Mouse (Mus musculus) embryonic facial prominence, embryonic 15.5 days (tissue): ENCODE measurements around the gene Anks1b. TPM values are rescaled to one million over a fixed set of nuclear protein-coding genes. Genes with fewer than 3 reads are reported as not detected.

ENCODE experiments used
- ATAC-seq: fragments of 200-750 bp; cut with Nextera tagmentation; 2 replicates; pipeline ENCODE4 v1.8.0; 2017; ENCODE audit warnings: low read depth, moderate TSS enrichment; ENCODE audit not compliant: insufficient number of reproducible peaks, low FRiP score, low TSS enrichment
- H3K27ac ChIP-seq: fragments of 300-500 bp; sonication (generic); replicated peaks from 2 replicates; pipeline ENCODE4 v1.5.1; 2015; ENCODE audit warnings: mild to moderate bottlenecking, inconsistent platforms
- H3K27me3 ChIP-seq: fragments of 300-500 bp; sonication (generic); 2 replicates; pipeline ENCODE4 v1.6.1; 2015; ENCODE audit warnings: inconsistent platforms
- H3K36me3 ChIP-seq: fragments of 300-500 bp; sonication (generic); 2 replicates; pipeline ENCODE4 v1.6.1; 2015; ENCODE audit warnings: mild to moderate bottlenecking, inconsistent platforms
- H3K4me1 ChIP-seq: fragments of 300-500 bp; sonication (generic); 2 replicates; pipeline ENCODE4 v1.6.1; 2015; ENCODE audit warnings: inconsistent platforms
- H3K4me2 ChIP-seq: fragments of 300-500 bp; sonication (generic); replicated peaks from 2 replicates; pipeline ENCODE4 v1.6.1; 2015; ENCODE audit warnings: mild to moderate bottlenecking, inconsistent platforms
- H3K4me3 ChIP-seq: fragments of 300-500 bp; sonication (generic); replicated peaks from 2 replicates; pipeline ENCODE4 v1.5.1; 2015; ENCODE audit warnings: mild to moderate bottlenecking, inconsistent platforms
- H3K9ac ChIP-seq: fragments of 300-500 bp; sonication (generic); 2 replicates; pipeline ENCODE4 v1.6.1; 2015; ENCODE audit warnings: inconsistent platforms
- H3K9me3 ChIP-seq: fragments of 300-500 bp; sonication (generic); replicated peaks from 2 replicates; pipeline ENCODE4 v1.6.1; 2016; ENCODE audit warnings: inconsistent platforms
- WGBS: fragments of 180-500 bp; shearing (Covaris S2); methylation state at CpG from one replicate; pipeline ENCODE4 v1.1.7; 2015; 5-methylcytosine and 5-hydroxymethylcytosine counted together
- polyA plus RNA-seq: library from polyadenylated mRNA; unstranded; fragments of >200 nt; fragmentation: Nextera tagmentation; extraction: Ambion mirVana; gene quantifications from 2 replicates; pipeline ENCODE4 v1.2.1, GENCODE M21; 2015

The Anks1b gene
- polyA plus RNA-seq, 1 experiment from 2014 or later: 2.0 TPM

DNA sequence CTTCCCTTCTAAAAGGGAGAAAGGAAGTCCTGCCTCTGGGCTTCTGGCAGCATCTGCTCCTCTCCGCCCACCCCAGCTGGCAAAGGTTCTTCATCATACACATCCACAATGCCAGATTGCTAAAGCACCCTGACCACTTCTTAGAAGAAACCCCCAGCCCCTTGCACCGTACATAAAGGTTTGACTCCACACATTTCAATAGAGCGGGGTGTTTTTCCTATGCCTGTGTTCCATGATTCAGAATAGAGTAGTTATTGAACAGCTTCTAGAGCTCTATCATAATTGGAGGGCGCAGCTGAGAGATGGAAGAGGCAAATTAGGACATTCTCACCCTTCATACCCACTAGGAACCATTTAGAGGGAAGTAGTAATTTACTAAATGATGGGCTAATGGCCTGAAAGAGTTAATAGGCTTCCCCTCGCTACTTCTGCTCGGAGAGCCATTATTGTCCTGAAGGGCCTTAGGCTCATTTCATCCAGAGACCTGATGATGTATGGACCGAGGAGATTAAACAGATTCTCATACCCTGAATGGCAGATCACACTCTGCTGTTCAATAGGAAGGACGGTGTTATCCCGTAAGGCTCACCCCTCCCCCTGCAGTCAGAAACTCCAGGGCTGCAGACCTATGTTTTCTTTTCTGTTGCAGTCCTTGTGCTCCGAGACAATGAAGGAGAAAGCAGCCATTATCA, 945.1 kb downstream of the Anks1b start:
- 40% methylated on average over 10 of the region's 10 CpGs for WGBS

DNA sequence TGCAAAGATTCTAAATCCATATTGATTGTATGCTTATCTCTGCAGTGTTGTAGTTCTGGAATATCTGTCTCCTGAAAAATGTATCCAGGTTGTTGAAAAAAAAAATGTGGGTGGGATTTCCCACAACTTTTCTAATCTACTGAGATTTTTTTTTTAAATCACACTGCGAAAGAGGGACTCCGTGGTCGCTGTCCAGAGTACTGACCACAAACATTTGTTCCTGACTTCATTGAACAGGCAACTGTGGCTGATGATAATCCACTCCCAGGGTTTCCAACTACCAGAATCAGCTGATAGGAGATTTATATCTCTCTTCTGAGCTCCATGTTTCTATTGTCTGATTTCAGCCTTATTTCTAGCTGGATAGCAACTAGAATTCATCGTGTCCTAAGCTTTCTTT, 950.1 kb downstream of the Anks1b start:
- no peak overlapping the region for H3K4me3 ChIP-seq
- H3K9me3 ChIP-seq: no peaks in the 10 kb centered on the region
- ATAC-seq: no peak
- peaks cover 21% of the 10 kb centered on the region for H3K27me3 ChIP-seq
- H3K27ac ChIP-seq: no peak overlapping the region
- WGBS: 9% methylated on average over 4 of the region's 4 CpGs
- no peak overlapping the region for H3K4me2 ChIP-seq
- H3K36me3 ChIP-seq: no peaks in the 10 kb centered on the region
- no peaks in the 10 kb centered on the region for H3K4me1 ChIP-seq
- no peak overlapping the region for H3K9ac ChIP-seq

More for the DNA sequence above, 945.1 kb downstream of the Anks1b start:
- Histone ChIP-seq H3K4me3 (no peak overlapping the region), H3K4me2 (no peak overlapping the region), H3K9me3 (no peaks in the 10 kb centered on the region), H3K27me3 (0 out of 2 replicates have a peak, but pooled peaks cover 4% of the 10 kb centered on the region), H3K4me1 (no peaks in the 10 kb centered on the region), H3K36me3 (no peaks in the 10 kb centered on the region), H3K9ac (no peak overlapping the region), H3K27ac (no peak overlapping the region)
- no peak for ATAC-seq

DNA sequence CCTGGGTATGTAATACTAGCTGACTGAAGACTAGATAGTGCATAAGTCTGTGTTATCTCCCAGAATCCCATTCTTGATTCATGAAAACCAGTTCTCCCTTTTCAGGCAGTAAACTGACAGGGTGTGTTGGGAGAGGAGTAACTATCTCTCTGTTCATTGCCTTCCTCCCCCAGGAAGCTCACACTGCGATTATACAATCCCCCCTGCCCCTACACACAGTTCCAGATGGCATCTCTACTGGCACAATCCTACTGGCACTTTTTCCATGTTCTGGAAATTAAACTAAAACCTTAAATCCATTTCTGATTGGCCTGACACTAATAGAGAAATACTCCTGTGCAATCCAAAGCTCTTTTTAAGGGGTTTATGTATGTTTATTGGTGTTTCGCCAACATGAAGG, 951.4 kb downstream of the Anks1b start:
- H3K4me2 ChIP-seq: no peak overlapping the region
- peaks cover 8% of the 10 kb centered on the region; the same call in 1 of the 2 replicates for H3K4me1 ChIP-seq
- no peak overlapping the region for H3K9ac ChIP-seq
- H3K9me3 ChIP-seq: no peaks in the 10 kb centered on the region
- no peak overlapping the region for H3K27ac ChIP-seq
- ATAC-seq: no peak
- H3K27me3 ChIP-seq: peaks cover 34% of the 10 kb centered on the region
- no peaks in the 10 kb centered on the region for H3K36me3 ChIP-seq
- WGBS: 79% methylated on average over 2 of the region's 2 CpGs
- no peak overlapping the region for H3K4me3 ChIP-seq

DNA sequence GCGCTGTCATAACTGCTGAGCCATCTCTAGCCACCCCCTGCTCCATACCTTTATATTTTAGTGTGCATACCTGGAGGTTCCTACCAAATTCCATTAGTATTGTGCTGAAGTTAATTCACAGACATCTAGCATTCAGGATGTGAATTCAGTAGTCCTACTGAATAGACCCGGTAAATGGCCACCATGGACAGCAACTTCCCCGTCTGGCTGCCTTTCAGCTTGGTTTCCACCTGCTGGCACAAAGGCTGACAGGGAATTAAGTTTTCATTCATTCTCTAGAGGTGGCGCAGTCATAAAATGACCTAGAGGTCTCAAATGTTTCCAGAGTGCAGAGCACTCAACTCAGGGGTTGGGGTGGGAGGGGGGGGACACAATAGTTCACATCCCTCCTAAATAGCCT, 953.6 kb downstream of the Anks1b start:
- H3K4me1 ChIP-seq: peaks cover 10% of the 10 kb centered on the region; the same call in 1 of the 2 replicates
- WGBS: 20% methylated on average over 4 of the region's 4 CpGs
- no peaks in the 10 kb centered on the region for H3K36me3 ChIP-seq
- H3K4me3 ChIP-seq: no peak overlapping the region
- no peaks in the 10 kb centered on the region for H3K9me3 ChIP-seq
- no peak overlapping the region for H3K4me2 ChIP-seq
- ATAC-seq: no peak
- no peak overlapping the region for H3K9ac ChIP-seq
- H3K27me3 ChIP-seq: peaks cover 54% of the 10 kb centered on the region
- no peak overlapping the region for H3K27ac ChIP-seq

DNA sequence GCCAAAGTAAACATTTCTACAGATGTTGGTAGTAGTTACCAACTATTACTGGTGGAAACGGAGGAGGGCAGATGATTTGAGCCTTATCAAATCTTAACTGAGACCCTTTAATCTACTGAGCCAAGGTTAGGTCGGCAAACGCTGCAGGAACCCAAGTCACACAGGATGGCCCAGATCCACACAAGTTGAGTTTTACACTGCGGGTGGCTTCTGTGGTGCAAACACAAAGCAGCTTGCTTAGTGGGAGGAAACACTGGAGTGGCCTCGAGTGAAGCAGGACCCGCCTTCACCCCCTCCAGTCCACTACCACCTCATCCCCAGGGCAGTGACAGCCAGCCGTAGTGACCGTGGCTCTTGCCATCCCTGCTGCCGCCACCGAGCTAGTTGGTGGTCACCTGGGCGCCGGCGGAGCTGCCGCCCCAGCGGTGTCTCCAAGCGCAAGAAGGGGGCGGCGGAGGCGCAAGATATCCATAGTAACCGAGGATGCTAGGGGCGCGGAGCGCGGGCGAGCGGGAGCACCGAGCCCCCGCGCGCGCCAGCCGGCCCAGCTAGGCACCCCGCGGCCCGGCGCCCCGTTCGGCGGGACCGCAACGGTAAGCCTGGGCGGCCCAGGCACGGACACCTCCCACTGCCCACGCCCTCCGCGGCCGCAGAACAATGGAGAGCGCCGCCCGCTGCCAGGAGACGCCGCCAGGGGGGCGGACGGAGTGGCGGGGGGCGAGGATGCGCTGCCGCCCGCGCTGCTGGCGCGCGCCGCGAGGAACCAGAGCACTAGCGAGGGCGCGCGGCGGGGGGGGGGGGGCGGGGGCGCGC, 955.5 kb downstream of the Anks1b start:
- H3K9me3 ChIP-seq: no peaks in the 10 kb centered on the region
- under 1% methylated on average over 57 of the region's 73 CpGs for WGBS
- peak overlapping the region; percentile 52 for H3K4me3 ChIP-seq
- no peak overlapping the region for H3K27ac ChIP-seq
- no peak overlapping the region for H3K9ac ChIP-seq
- H3K36me3 ChIP-seq: no peaks in the 10 kb centered on the region
- peaks cover 10% of the 10 kb centered on the region; the same call in 1 of the 2 replicates for H3K4me1 ChIP-seq
- ATAC-seq: peak; percentile 65; the same call in 1 of the 2 replicates
- H3K27me3 ChIP-seq: peaks cover 63% of the 10 kb centered on the region
- H3K4me2 ChIP-seq: peak overlapping the region; percentile 90

DNA sequence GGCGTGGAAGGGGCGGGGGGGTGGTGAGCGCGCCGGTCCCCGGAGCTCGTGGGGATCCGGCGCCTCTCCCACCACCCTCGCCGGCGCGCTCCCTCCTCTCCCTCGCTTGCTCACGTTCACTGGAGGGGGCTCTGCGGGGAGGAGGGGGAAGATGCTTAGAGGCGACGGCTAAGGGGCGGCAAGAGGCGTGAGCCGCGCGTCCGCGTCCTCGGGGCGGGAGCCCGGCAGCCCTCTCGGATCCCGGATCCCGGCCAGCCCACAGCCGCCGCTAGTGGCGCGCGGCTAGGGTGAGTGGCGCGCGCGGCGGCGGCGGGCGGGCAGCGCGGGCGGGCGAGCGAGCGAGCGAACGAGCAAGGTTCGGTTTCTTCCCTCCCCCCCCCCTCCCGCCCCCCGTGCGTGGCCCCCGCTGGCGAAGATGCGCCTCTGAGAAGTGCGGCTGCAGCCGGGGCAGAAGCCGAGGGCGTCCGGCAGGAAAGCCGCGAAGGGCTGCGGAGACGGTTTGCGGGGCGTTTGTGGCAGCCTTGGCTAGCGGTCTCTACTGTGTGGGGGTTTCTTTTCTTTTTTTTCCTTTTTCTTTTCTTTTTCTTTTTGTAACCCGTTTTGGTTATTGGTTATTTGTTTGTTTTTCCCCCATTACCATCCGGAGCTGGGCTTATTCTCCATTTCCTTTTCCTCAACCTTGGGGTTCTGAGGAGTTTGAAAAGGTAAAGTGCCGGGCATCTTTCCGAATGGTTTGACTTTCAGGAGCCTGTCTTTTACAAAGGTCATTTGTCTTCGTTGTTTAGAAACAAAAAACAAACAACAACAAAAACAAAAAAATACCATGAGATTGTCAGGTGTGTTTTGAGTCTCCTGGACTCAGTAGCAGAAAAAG, 956.3 kb downstream of the Anks1b start:
- H3K27ac ChIP-seq: no peak overlapping the region
- ATAC-seq: peak; percentile 51; the same call in 1 of the 2 replicates
- H3K4me1 ChIP-seq: peaks cover 10% of the 10 kb centered on the region; the same call in 1 of the 2 replicates
- H3K9ac ChIP-seq: no peak overlapping the region
- H3K9me3 ChIP-seq: no peaks in the 10 kb centered on the region
- H3K4me3 ChIP-seq: peak overlapping the region; percentile 52
- WGBS: under 1% methylated on average over 50 of the region's 76 CpGs
- peak overlapping the region; percentile 90 for H3K4me2 ChIP-seq
- no peaks in the 10 kb centered on the region for H3K36me3 ChIP-seq
- peaks cover 63% of the 10 kb centered on the region for H3K27me3 ChIP-seq

DNA sequence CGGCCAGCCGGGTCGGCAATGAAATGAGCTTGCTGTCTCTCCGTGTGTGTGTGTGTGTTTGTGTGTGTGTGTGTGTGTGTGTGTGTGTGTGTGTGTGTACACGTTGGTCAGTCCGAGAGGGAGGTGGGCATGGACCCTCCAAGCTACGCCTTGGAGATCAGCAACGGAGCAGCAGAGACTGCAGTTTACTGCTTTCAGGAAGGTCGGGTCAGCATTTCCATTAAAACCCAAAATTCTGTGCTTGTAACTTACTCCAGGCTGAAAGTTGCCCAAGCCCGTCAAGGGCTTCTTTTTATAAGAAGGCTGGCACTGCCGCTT, 956.9 kb downstream of the Anks1b start:
- Histone ChIP-seq H3K9me3 (no peaks in the 10 kb centered on the region), H3K27ac (no peak overlapping the region), H3K4me3 (no peak overlapping the region; the same call in 1 of the 2 replicates), H3K9ac (no peak overlapping the region), H3K4me1 (peaks cover 10% of the 10 kb centered on the region; the same call in 1 of the 2 replicates), H3K27me3 (peaks cover 63% of the 10 kb centered on the region), H3K4me2 (peak overlapping the region; percentile 90), H3K36me3 (no peaks in the 10 kb centered on the region)
- no peak for ATAC-seq
- WGBS: 2% methylated on average over 11 of the region's 11 CpGs

DNA sequence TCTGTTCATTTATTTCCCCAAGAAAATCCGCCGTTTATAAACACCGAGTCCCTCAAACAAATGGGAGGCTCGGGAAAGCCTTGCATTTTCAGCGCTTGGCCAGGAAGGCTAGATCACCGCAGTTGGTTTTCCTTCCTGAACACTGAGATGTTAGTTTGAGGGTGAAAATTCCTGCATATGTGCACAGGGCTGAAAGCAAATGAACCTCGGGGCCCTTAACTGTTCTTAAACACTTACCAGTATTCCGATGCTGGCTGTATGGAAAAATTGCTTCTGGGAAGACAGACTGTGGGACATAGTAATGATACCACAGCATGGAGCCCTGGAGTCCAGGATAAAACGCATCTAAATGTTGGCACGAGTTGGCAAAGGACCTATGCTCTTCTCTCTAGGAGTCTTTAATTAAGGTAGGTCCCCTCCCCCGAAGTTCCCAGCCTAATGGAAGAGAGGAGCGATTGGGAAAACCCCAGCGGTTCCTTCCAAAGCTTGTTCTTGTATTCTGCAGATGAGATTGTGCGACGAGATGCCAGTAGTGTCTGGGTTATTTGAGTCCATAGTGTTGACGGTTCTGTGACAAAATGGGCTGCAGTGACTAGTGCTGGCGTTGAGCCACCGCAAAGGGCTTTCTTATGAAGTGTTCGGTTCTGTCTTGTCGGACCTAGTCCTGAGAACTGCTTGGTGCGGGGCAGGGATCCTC, 957.4 kb downstream of the Anks1b start:
- H3K9me3 ChIP-seq: no peaks in the 10 kb centered on the region
- WGBS: 3% methylated on average over 21 of the region's 21 CpGs
- H3K4me3 ChIP-seq: no peak overlapping the region; the same call in 1 of the 2 replicates
- H3K4me2 ChIP-seq: no peak overlapping the region
- H3K9ac ChIP-seq: no peak overlapping the region
- H3K27me3 ChIP-seq: peaks cover 63% of the 10 kb centered on the region
- peaks cover 10% of the 10 kb centered on the region; the same call in 1 of the 2 replicates for H3K4me1 ChIP-seq
- no peak overlapping the region for H3K27ac ChIP-seq
- no peaks in the 10 kb centered on the region for H3K36me3 ChIP-seq
- ATAC-seq: no peak

DNA sequence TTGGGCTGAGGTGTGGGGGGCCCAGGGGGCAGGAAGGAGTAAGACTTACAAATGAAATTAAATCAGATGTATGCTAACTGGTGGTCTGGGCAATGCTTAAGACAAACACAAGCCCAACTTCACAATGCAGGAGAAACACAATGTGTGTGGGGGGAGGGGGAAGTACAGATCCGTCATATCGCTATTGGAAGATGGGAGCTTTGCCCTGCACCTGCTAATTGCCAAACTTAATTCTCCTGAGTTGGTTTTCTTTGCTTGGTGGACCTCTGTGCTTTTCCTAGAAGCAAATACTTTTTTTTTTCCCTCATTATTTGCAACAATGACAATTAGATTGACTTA, 957.9 kb downstream of the Anks1b start:
- 12% methylated on average over 2 of the region's 2 CpGs for WGBS
- Histone ChIP-seq H3K4me3 (no peak overlapping the region), H3K27me3 (peaks cover 63% of the 10 kb centered on the region)

DNA sequence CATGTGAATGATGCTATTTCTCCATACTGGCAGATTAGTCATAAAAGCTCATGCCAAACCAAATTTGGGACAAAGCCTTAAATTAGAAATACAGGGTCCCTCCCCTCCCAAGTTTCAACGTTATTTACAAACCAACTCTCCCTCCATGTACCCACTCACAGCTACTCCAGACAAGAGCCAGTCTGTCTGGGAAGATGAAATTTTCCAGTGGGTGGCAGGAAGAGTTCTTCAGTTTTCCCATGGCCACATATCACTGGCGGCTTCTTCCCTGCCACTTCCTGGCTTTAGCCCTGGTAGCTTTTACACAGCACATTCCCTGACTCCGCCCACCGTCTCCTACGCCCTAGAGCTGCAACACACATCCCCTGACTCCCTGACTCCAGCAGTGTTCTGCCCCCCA, 961.0 kb downstream of the Anks1b start:
- no peaks in the 10 kb centered on the region for H3K9me3 ChIP-seq
- peaks cover 36% of the 10 kb centered on the region for H3K27me3 ChIP-seq
- no peak overlapping the region for H3K4me2 ChIP-seq
- H3K9ac ChIP-seq: no peak overlapping the region
- H3K4me3 ChIP-seq: no peak overlapping the region
- H3K4me1 ChIP-seq: peaks cover 6% of the 10 kb centered on the region; the same call in 1 of the 2 replicates
- H3K36me3 ChIP-seq: no peaks in the 10 kb centered on the region
- WGBS: 21% methylated on average over 5 of the region's 5 CpGs
- no peak for ATAC-seq
- no peak overlapping the region for H3K27ac ChIP-seq

More for the DNA sequence above, 957.9 kb downstream of the Anks1b start:
- Histone ChIP-seq H3K4me2 (no peak overlapping the region), H3K9me3 (no peaks in the 10 kb centered on the region), H3K36me3 (no peaks in the 10 kb centered on the region), H3K27ac (no peak overlapping the region), H3K4me1 (peaks cover 10% of the 10 kb centered on the region; the same call in 1 of the 2 replicates), H3K9ac (no peak overlapping the region)
- ATAC-seq: no peak
